Mouse (Mus musculus) adrenal gland, postnatal 4 days (tissue): Measurements from ENCODE around the gene Washc4. TPM values are rescaled to one million over a fixed set of nuclear protein-coding genes. Genes with fewer than 3 reads are reported as not detected.

Experiments used
- DNase-seq, 2 experiments: peaks; one replicate each; pipeline ENCODE4 v3.0.0; 2021 to 2022; ENCODE audit warnings: low spot score in 2 of 2, mixed read lengths in 2 of 2
- total RNA-seq, 2 experiments: library from RNA; stranded (reverse); gene quantifications; 2 replicates each; pipeline ENCODE4 v1.2.3; 2021

The Washc4 gene
- total RNA-seq, 2 experiments from 2014 or later = 21.8 to 22.4 TPM

DNA sequence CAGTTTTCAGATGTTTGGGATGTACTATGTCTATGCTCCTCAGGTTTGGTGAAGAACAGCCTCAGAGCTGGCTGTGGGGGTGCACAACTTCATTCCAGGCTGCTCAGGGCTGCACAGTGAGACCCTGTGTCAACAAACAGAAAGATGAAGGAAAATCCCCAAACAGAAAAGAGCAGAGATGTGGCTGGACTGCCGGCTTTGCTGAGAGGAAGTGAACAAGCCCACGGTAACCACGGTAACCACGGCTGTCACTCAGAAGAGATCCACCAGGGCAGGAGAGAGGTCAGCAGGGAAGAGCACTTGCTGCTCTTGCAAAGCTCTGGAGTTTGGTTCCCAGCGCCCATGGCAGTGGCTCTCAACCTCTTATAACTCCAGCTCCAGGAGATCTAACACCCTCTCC lies 90.9 kb downstream of the Washc4 start:
- DNase-seq = no peak

DNA sequence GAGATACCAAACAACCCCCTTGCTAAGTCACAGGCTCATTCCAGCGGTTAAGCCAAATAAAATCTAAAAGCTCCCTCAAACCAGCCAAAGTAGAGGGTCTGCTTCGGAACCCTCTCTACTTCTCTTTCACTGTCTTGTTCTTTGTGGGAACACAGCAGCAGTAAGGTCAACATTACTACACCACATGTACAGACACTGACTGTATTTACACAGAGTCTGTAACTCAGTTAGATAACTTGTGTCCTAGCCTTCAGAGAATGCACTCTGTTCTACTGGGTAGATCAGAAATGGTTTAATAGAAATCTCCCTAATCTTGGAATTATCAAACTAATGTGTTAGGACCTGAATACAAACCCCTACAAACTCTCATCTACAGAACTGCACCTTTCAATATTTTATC lies 92.6 kb downstream of the Washc4 start:
- no peak for DNase-seq

DNA sequence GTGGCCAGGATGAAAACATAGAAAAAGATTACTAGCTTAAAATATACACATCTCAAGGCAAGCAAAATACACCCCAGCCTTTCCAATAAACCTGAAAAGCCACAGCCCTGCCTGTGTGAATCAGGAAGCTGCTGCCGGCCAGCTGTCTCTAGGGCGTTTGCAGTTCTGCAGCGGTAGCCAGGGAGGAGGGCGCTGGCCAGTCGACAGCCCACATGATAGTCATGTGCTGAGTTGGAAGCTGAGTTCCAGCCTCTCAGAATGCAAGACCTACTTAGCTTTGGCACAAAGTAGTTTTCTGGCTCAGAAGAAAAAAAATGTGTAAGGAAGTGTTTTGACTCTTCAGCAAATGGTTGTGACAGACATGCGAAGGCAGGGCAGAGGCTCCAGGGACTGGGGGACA lies 93.7 kb downstream of the Washc4 start:
- no peak for DNase-seq

DNA sequence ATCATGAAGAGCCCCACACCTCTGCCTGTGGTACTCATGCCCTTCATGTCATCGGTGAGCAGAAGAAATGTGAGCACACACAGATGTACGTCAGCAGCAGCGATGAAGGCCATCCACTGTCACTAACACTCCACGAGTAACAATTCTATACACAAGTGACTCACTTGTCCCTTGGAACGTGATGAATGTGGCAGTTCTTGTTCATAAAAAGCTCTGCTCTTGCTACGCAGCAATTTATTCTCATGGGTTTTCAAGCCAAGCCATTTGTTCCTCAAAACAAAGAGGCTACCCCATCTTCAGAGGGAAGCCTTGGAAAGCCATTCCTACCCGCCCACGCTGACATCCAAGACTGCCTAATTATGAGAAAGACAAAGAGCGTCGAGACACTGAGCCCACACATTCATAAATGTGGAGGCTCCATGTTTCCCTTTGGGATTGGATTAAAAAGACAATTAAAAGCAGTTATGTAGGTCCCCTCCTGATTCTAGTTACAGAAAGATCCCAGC lies 96.4 kb downstream of the Washc4 start:
- no peak for DNase-seq

DNA sequence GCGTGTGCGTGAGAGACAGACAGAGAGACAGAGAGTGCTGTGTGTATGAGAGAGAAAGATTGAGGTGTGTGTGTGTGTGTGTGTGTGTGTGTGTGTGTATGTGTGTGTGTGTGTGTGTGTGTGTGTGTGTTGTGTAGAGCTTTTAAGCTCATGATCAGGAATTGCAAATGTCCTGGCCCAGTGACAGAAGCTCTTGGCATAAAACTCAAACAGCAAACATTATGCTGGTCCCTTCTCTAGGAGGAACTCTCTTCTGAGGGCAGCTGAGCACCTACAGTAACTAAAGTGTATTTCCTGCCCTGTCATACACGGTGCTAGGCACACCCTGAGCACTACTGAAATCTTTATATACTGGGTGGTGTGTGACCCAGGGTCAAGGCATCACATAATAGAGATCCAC lies 98.1 kb downstream of the Washc4 start:
- DNase-seq = no peak

DNA sequence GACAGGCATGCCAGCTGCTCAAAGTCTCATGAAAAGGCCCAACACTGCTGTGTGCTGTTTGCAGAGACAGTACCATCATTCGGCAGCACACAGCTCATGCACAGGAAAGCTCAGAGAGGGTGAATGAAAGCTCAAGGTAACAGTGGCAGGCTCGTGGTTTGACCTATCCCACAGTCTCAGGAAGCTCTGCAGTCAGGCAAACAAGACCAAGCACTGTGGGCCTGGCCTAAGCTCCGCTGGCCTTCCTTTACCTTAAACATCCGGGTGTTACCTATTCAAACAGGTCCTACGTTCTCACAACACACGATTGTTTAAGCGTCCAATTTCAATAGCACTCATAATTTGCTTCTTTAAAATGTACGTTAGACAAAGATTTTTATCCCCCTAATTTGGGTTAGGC lies 100.6 kb downstream of the Washc4 start:
- no peak for DNase-seq

DNA sequence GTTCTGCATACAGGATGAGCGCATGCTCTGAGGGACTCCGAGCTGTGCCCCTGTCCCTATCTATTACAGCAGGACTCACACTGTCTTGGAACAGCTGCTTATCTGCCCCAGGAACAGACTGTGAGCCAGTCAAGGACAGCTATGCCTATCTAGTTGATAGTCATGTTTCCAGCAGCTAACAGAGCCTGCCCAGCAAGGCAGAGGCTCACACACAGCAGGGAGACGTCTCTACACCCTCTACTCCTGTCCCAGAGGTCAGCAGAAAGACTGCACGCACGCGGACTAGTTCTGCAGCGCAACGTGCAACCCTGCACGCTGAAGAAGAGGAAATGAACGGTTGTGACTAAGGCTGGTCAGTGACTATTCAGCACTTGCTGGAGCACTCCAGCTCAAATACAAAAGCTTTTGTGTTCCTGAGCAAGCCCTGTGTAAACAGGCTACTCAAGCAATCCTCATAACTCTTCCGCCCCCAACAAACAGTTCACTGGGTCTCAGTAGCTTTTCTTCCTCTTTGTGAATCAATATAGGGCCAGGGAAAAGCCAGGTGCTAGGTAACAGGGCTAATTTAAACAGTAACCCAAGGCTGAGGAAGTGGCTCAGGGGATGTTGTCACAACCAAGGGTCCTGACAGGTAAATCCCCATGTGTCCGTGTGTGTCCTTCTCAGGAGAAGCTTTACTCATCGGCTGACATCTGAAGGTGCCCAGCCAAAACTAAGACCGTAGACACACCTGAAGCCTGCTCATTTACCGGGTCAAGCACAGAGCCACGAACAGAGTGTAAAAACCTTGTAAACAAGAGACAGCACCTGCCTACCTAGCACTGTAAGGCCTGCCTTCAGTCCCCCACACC lies 101.5 kb downstream of the Washc4 start:
- no peak for DNase-seq

DNA sequence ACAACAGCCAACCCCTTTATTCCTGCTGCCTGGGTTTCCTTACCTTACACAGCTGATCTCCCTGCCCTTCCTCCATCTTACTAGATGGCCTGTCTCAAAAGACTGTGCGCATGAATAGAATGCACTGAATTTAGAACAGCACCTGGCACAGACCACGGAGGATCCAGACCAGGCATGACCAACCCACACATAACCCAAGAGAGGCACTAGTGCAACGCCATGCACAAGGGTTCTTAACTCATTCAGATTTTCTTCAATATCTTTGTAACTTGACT lies 102.1 kb downstream of the Washc4 start:
- no peak for DNase-seq

Other genes starting within 250 kb of the Washc4 start
- 1 to 10 TPM; 5.0 to 6.6 TPM for gene Slc41a2, start 205.9 kb upstream of the Washc4 start, total RNA-seq
- gene D10Wsu102e, start 183.5 kb upstream of the Washc4 start, total RNA-seq = 1 to 10 TPM; 1.2 to 1.3 TPM
- gene Aldh1l2, start 9.6 kb upstream of the Washc4 start, total RNA-seq = 1 to 10 TPM; 2.3 to 3.9 TPM
- 100 to 1,000 TPM; 103 to 116 TPM for gene Appl2, start 105.0 kb downstream of the Washc4 start, total RNA-seq
- gene 1500009L16Rik, start 179.1 kb downstream of the Washc4 start, total RNA-seq = 10 to 100 TPM; 29.8 to 35.6 TPM